Mouse (Mus musculus): ENCODE data around the gene Mstn. TPM values are rescaled to one million over a fixed set of nuclear protein-coding genes. Genes with fewer than 3 reads are reported as not detected.

The Mstn gene
- total RNA-seq (2021) = 10 to 100 TPM; 35.2 to 62.1 TPM
- long read RNA-seq, experiment 1, transcript Mstn-201 (3 exons, 2,705 nt) = major isoform, 35 of 37 reads
- long read RNA-seq, experiment 1, partial matches to known transcripts = 1 of 37 reads
- long read RNA-seq, experiment 1, other reads (novel, unspliced or antisense) = 1 of 37 reads
- long read RNA-seq, experiment 2, transcript Mstn-201 (3 exons, 2,705 nt) = major isoform, 86 of 90 reads
- long read RNA-seq, experiment 2, partial matches to known transcripts = 0 of 90 reads
- long read RNA-seq, experiment 2, other reads (novel, unspliced or antisense) = 4 of 90 reads

- no peak for DNase-seq
- intact Hi-C loops (cut with DNase I) = no loop called here
Measured at GRCm38 (mm10) chr1:53061340-53061739, at the start of gene Mstn. Gene Mstn (plus strand): TSS chr1:53061640.

GRCm38 (mm10) chr1:53014716-53015115 lies 46.7 kb upstream of the Mstn start:
- DNase-seq = no peak

GRCm38 (mm10) chr1:53015606-53016005 lies 45.8 kb upstream of the Mstn start:
- no peak for DNase-seq
- intact Hi-C loops (cut with DNase I) = no loop called here

More at GRCm38 (mm10) chr1:53014716-53015115, 46.7 kb upstream of the Mstn start:
- intact Hi-C loops (cut with DNase I) = no loop called here

GRCm38 (mm10) chr1:53018746-53019505 lies 42.5 kb upstream of the Mstn start:
- DNase-seq = no peak
- intact Hi-C loops (cut with DNase I) = no loop called here

GRCm38 (mm10) chr1:53020079-53020478 lies 41.4 kb upstream of the Mstn start, which contains the start of gene 1700019D03Rik:
Gene 1700019D03Rik (minus strand): TSS chr1:53020179.
- intact Hi-C loops (cut with DNase I) = no loop called here
- no peak for DNase-seq

GRCm38 (mm10) chr1:53032550-53032949 lies 28.9 kb upstream of the Mstn start:
- no peak for DNase-seq

GRCm38 (mm10) chr1:53037443-53037871 lies 24.0 kb upstream of the Mstn start:
- intact Hi-C loops (cut with DNase I) = loop anchor here (10.0 kb wide), 1 partner anchor 183 kb away; no protein-coding TSS in a partner anchor
- peak in 1 of 2 experiments; percentile 5 for DNase-seq

More at GRCm38 (mm10) chr1:53032550-53032949, 28.9 kb upstream of the Mstn start:
- intact Hi-C loops (cut with DNase I) = loop anchor here (10.0 kb wide), 1 partner anchor 178 kb away; no protein-coding TSS in a partner anchor

GRCm38 (mm10) chr1:53049763-53050427 lies 11.5 kb upstream of the Mstn start:
- intact Hi-C loops (cut with DNase I) = no loop called here
- no peak for DNase-seq

- intact Hi-C loops (cut with DNase I) = loop anchor here (1.0 kb wide), 1 partner anchor 221 kb away; no protein-coding TSS in a partner anchor
- peak in 1 of 2 experiments; percentile 50 for DNase-seq
Measured at GRCm38 (mm10) chr1:53053087-53054022, 8.1 kb upstream of the Mstn start.

- DNase-seq = no peak
- intact Hi-C loops (cut with DNase I) = loop anchor here (5.0 kb wide), 1 partner anchor 33 kb away; no protein-coding TSS in a partner anchor
Measured at GRCm38 (mm10) chr1:53059106-53059505, 2.3 kb upstream of the Mstn start.

GRCm38 (mm10) chr1:53060499-53060898 lies 941 bp upstream of the Mstn start:
- no peak for DNase-seq
- intact Hi-C loops (cut with DNase I) = no loop called here

GRCm38 (mm10) chr1:53061871-53062608 lies 600 bp downstream of the Mstn start:
- intact Hi-C loops (cut with DNase I) = no loop called here
- no peak for DNase-seq

GRCm38 (mm10) chr1:53063921-53064320 lies 2.5 kb downstream of the Mstn start:
- intact Hi-C loops (cut with DNase I) = no loop called here
- peak in 1 of 2 experiments; percentile 12 for DNase-seq

- intact Hi-C loops (cut with DNase I) = no loop called here
- DNase-seq = no peak
Measured at GRCm38 (mm10) chr1:53069726-53070514, 8.5 kb downstream of the Mstn start.

- DNase-seq = no peak
- intact Hi-C loops (cut with DNase I) = no loop called here
Measured at GRCm38 (mm10) chr1:53070664-53071175, 9.3 kb downstream of the Mstn start.

- no peak for DNase-seq
- intact Hi-C loops (cut with DNase I) = no loop called here
Measured at GRCm38 (mm10) chr1:53076656-53077055, 15.2 kb downstream of the Mstn start.

- intact Hi-C loops (cut with DNase I) = no loop called here
- DNase-seq = peak; percentile 28 to 32
Measured at GRCm38 (mm10) chr1:53079876-53080275, 18.4 kb downstream of the Mstn start.

- no peak for DNase-seq
Measured at GRCm38 (mm10) chr1:53080603-53081002, 19.2 kb downstream of the Mstn start.

More at GRCm38 (mm10) chr1:53080603-53081002, 19.2 kb downstream of the Mstn start:
- intact Hi-C loops (cut with DNase I) = no loop called here
